Mouse (Mus musculus) hindbrain, postnatal 0 days (tissue): ENCODE data around the gene Ppp1r13l. TPM values are rescaled to one million over a fixed set of nuclear protein-coding genes. Genes with fewer than 3 reads are reported as not detected.

Experiments
- ATAC-seq: fragments of 200-750 bp; cut with Nextera tagmentation; 2 replicates; pipeline ENCODE4 v1.8.0; 2017; ENCODE audit warnings: mild to moderate bottlenecking, moderate TSS enrichment, moderate library complexity
- DNase-seq: peaks from one replicate; pipeline ENCODE4 v3.0.0-alpha.2; 2015; ENCODE audit warnings: low spot score
- H3K27ac ChIP-seq: fragments of 300-500 bp; sonication (generic); 2 replicates; pipeline ENCODE4 v1.5.1; 2014; ENCODE audit warnings: mild to moderate bottlenecking
- H3K27me3 ChIP-seq: fragments of 300-500 bp; sonication (generic); 2 replicates; pipeline ENCODE4 v1.6.1; 2014; ENCODE audit warnings: low read length, mixed read lengths; ENCODE audit not compliant: insufficient read depth
- H3K36me3 ChIP-seq: fragments of 300-500 bp; sonication (generic); 2 replicates; pipeline ENCODE4 v1.6.1; 2014; ENCODE audit warnings: low read length, mixed read lengths; ENCODE audit not compliant: insufficient read depth
- H3K4me1 ChIP-seq: fragments of 300-500 bp; sonication (generic); 2 replicates; pipeline ENCODE4 v1.6.1; 2014; ENCODE audit warnings: antibody characterized with exemption, low read length, mixed read lengths; ENCODE audit not compliant: insufficient read depth
- H3K4me2 ChIP-seq: fragments of 300-500 bp; sonication (generic); 2 replicates; pipeline ENCODE4 v1.6.1; 2014; ENCODE audit warnings: low read depth, mild to moderate bottlenecking, low read length, moderate library complexity, mixed read lengths
- H3K4me3 ChIP-seq: fragments of 300-500 bp; sonication (generic); 2 replicates; pipeline ENCODE4 v1.5.1; 2014; ENCODE audit warnings: low read length
- H3K9ac ChIP-seq: fragments of 300-500 bp; sonication (generic); replicated peaks from 2 replicates; pipeline ENCODE4 v1.6.1; 2014; ENCODE audit warnings: mild to moderate bottlenecking, low read length, moderate library complexity, mixed read lengths
- H3K9me3 ChIP-seq: fragments of 300-500 bp; sonication (generic); 2 replicates; pipeline ENCODE4 v1.6.1; 2016; ENCODE audit warnings: low read length, mixed read lengths
- CTCF ChIP-seq: IDR thresholded peaks from 2 replicates; pipeline ENCODE4 v1.5.1; 2016; ENCODE audit warnings: antibody characterized with exemption, control low read depth, low read depth
- WGBS: fragments of 180-500 bp; shearing (Covaris S2); extraction: QIAGEN DNeasy Blood & Tissue Kit; methylation state at CpG from one replicate; pipeline ENCODE4 v1.1.7; 2014; 5-methylcytosine and 5-hydroxymethylcytosine counted together
- polyA plus RNA-seq: library from polyadenylated mRNA; unstranded; fragments of >200 nt; fragmentation: Nextera tagmentation; extraction: Ambion mirVana; gene quantifications from 2 replicates; pipeline ENCODE4 v1.2.1, GENCODE M21; 2015
- total RNA-seq: library from RNA; depleted of rRNA; stranded (reverse); fragments of >200 nt; gene quantifications from 2 replicates; pipeline ENCODE4 v1.2.3, GENCODE M21; 2014

The Ppp1r13l gene
- total and polyA plus RNA-seq, 2 experiments from 2014 or later, result 0.68 to 1.2 TPM

- TF ChIP-seq CTCF, result no peak
- Histone ChIP-seq H3K4me1 (no peaks in the 10 kb centered on the region), H3K27ac (peak overlapping the region; percentile 54), H3K9me3 (no peaks in the 10 kb centered on the region), H3K36me3 (peaks cover 71% of the 10 kb centered on the region), H3K4me2 (no peak overlapping the region), H3K27me3 (no peaks in the 10 kb centered on the region), H3K4me3 (no peak overlapping the region), H3K9ac (no peak overlapping the region)
- ATAC-seq, result peak; percentile 54; the same call in 1 of the 2 replicates
- peak; percentile 48 for DNase-seq
- WGBS, result 50% methylated on average over 10 of the region's 10 CpGs
These were observed 29.3 kb downstream of the Ppp1r13l start for GRCm38 (mm10) chr7:19388699-19389413.

GRCm38 (mm10) chr7:19394484-19394883, 34.9 kb downstream of the Ppp1r13l start:
- Histone ChIP-seq H3K27ac (no peak overlapping the region), H3K9ac (no peak overlapping the region), H3K4me3 (no peak overlapping the region), H3K36me3 (peaks cover 51% of the 10 kb centered on the region), H3K27me3 (no peaks in the 10 kb centered on the region), H3K4me1 (0 out of 2 replicates have a peak, but pooled peaks cover 2% of the 10 kb centered on the region), H3K9me3 (no peaks in the 10 kb centered on the region), H3K4me2 (no peak overlapping the region)
- TF ChIP-seq CTCF, result no peak
- ATAC-seq (no peak), DNase-seq (no peak)
- 91% methylated on average over 8 of the region's 8 CpGs for WGBS

- Histone ChIP-seq H3K9ac (peak overlapping the region; percentile 30; the same call in 1 of the 2 replicates), H3K4me1 (peaks cover 7% of the 10 kb centered on the region; the same call in 1 of the 2 replicates), H3K27me3 (peaks cover 27% of the 10 kb centered on the region), H3K9me3 (no peaks in the 10 kb centered on the region), H3K4me3 (no peak overlapping the region), H3K27ac (no peak overlapping the region), H3K36me3 (peaks cover 12% of the 10 kb centered on the region; the same call in 1 of the 2 replicates), H3K4me2 (peak overlapping the region; percentile 46)
- ATAC-seq (0 out of 2 replicates have a peak, but pooled peaks have one; percentile 5), DNase-seq (no peak)
- WGBS, result 4% methylated on average over 27 of the region's 27 CpGs
- TF ChIP-seq CTCF, result no peak
These were observed 40.1 kb downstream of the Ppp1r13l start for GRCm38 (mm10) chr7:19399496-19400280.

GRCm38 (mm10) chr7:19400946-19401345, 41.4 kb downstream of the Ppp1r13l start:
- H3K36me3 ChIP-seq, result no peaks in the 10 kb centered on the region
- H3K4me2 ChIP-seq, result no peak overlapping the region
- no peak for DNase-seq
- H3K4me1 ChIP-seq, result peaks cover 7% of the 10 kb centered on the region; the same call in 1 of the 2 replicates
- no peak overlapping the region for H3K9ac ChIP-seq
- 77% methylated on average over 4 of the region's 4 CpGs for WGBS
- no peak overlapping the region for H3K27ac ChIP-seq
- TF ChIP-seq CTCF, result peak; percentile 32; the same call in 1 of the 2 replicates
- no peak for ATAC-seq
- peaks cover 32% of the 10 kb centered on the region for H3K27me3 ChIP-seq
- H3K4me3 ChIP-seq, result no peak overlapping the region
- H3K9me3 ChIP-seq, result no peaks in the 10 kb centered on the region

GRCm38 (mm10) chr7:19402535-19403112, 43.1 kb downstream of the Ppp1r13l start:
- Histone ChIP-seq H3K36me3 (no peaks in the 10 kb centered on the region), H3K27me3 (peaks cover 32% of the 10 kb centered on the region), H3K4me2 (no peak overlapping the region), H3K4me1 (peaks cover 7% of the 10 kb centered on the region; the same call in 1 of the 2 replicates), H3K9me3 (no peaks in the 10 kb centered on the region), H3K9ac (no peak overlapping the region), H3K4me3 (no peak overlapping the region), H3K27ac (no peak overlapping the region)
- WGBS, result 60% methylated on average over 9 of the region's 9 CpGs
- ATAC-seq (no peak), DNase-seq (no peak)
- no peak for TF ChIP-seq CTCF

- H3K4me3 ChIP-seq, result peak within 1 kb of the TSS; percentile 51
- peaks cover 7% of the 10 kb centered on the region; the same call in 1 of the 2 replicates for H3K4me1 ChIP-seq
- H3K4me2 ChIP-seq, result peak within 1 kb of the TSS; percentile 88
- H3K27me3 ChIP-seq, result peaks cover 32% of the 10 kb centered on the region
- H3K9ac ChIP-seq, result peak within 1 kb of the TSS; percentile 54
- no peak for TF ChIP-seq CTCF
- 1% methylated on average over 62 of the region's 62 CpGs for WGBS
- no peaks in the 10 kb centered on the region for H3K9me3 ChIP-seq
- H3K27ac ChIP-seq, result no peak within 1 kb of the TSS
- no peaks in the 10 kb centered on the region for H3K36me3 ChIP-seq
- peak; percentile 27 for DNase-seq
- ATAC-seq, result no peak; the same call in 1 of the 2 replicates
These were observed 44.3 kb downstream of the Ppp1r13l start, which contains the start of gene Klc3 for GRCm38 (mm10) chr7:19403731-19404296. Gene Klc3, minus strand, starts transcription at chr7:19404104.
